Mouse (Mus musculus) adrenal gland, postnatal 10 days (tissue): ENCODE data around the gene Hist2h3c1. TPM values are rescaled to one million over a fixed set of nuclear protein-coding genes. Genes with fewer than 3 reads are reported as not detected.
"Not testable (repeated sequence)": the region's sequence is repeated elsewhere in the genome, so short reads cannot be mapped to it uniquely, and the experiment has no call there.

Source experiments
- DNase-seq: peaks from one replicate; pipeline ENCODE4 v3.0.0; 2021; ENCODE audit warnings: mixed read lengths
- microRNA-seq: library from miRNA; unstranded; fragments of <30 nt; microRNA quantifications from one replicate; pipeline ENCODE4 v1.2.0, GENCODE M21; 2021
- total RNA-seq, 2 experiments: library from RNA; stranded (reverse); gene quantifications; 2 replicates each; pipeline ENCODE4 v1.2.3; 2021

The Hist2h3c1 gene
- total RNA-seq, 2 experiments from 2014 or later, result 0.39 TPM; not detected in 1

GRCm38 (mm10) chr3:96290727-96291126, 44.2 kb downstream of the Hist2h3c1 start:
- not testable (repeated sequence) for DNase-seq

GRCm38 (mm10) chr3:96292641-96293040, 46.2 kb downstream of the Hist2h3c1 start:
- DNase-seq, result no peak

- no peak for DNase-seq
Measured at GRCm38 (mm10) chr3:96293368-96293767, 46.9 kb downstream of the Hist2h3c1 start.

GRCm38 (mm10) chr3:96293787-96294186, 47.3 kb downstream of the Hist2h3c1 start, which contains the start of gene Fcgr1:
Fcgr1 (minus strand) TSS chr3:96293969.
- DNase-seq, result no peak

Small RNA genes lying within 50 kb of the gene (microRNA-seq; reads per million reads assigned to microRNA genes)
- gene Gm44492, result not detected
- not detected for gene Gm47311
- not detected for gene Gm47313

Other genes starting within 250 kb of the Hist2h3c1 start
- 10 to 100 TPM; 31.7 to 35.0 TPM for gene Vps45, start 188.2 kb upstream of the Hist2h3c1 start, total RNA-seq
- gene Otud7b, start 142.2 kb upstream of the Hist2h3c1 start, total RNA-seq, result 10 to 100 TPM; 32.3 to 33.4 TPM
- 10 to 100 TPM; 13.0 to 17.1 TPM for gene Mtmr11, start 84.7 kb upstream of the Hist2h3c1 start, total RNA-seq
- gene Sf3b4, start 74.4 kb upstream of the Hist2h3c1 start, total RNA-seq, result 10 to 100 TPM; 50.4 to 50.9 TPM
- gene Sv2a, start 65.5 kb upstream of the Hist2h3c1 start, total RNA-seq, result 10 to 100 TPM in 1 of 2 experiments, 1 to 10 TPM in 1; 9.5 to 14.2 TPM
- 10 to 100 TPM; 28.6 to 31.3 TPM for gene Bola1, start 27.0 kb upstream of the Hist2h3c1 start, total RNA-seq
- gene Hist2h2ab, start 26.8 kb upstream of the Hist2h3c1 start, total RNA-seq, result 10 to 100 TPM; 17.5 to 21.2 TPM
- gene Hist2h2ac, start 25.8 kb upstream of the Hist2h3c1 start, total RNA-seq, result 100 to 1,000 TPM; 154 to 170 TPM
- 10 to 100 TPM in 1 of 2 experiments, 1 to 10 TPM in 1; 6.9 to 10.8 TPM for gene Hist2h2be, start 25.6 kb upstream of the Hist2h3c1 start, total RNA-seq
- gene Hist2h3c2, start 7.6 kb upstream of the Hist2h3c1 start, total RNA-seq, result 100 to 1,000 TPM; 135 to 152 TPM
- gene Hist2h2aa2, start 6.4 kb upstream of the Hist2h3c1 start, total RNA-seq, result 1,000 to 10,000 TPM in 1 of 2 experiments, 100 to 1,000 TPM in 1; 944 to 1,071 TPM
- 10 to 100 TPM; 27.3 to 37.4 TPM for gene Hist2h2aa1, start 1.2 kb upstream of the Hist2h3c1 start, total RNA-seq
- gene Hist2h4, start 16.6 kb downstream of the Hist2h3c1 start, total RNA-seq, result 10 to 100 TPM; 71.1 to 77.9 TPM
- 100 to 1,000 TPM; 500 to 681 TPM for gene Hist2h3b, start 22.0 kb downstream of the Hist2h3c1 start, total RNA-seq
- gene Hist2h2bb, start 23.1 kb downstream of the Hist2h3c1 start, total RNA-seq, result 100 to 1,000 TPM; 491 to 635 TPM
- gene Fcgr1, start 47.3 kb downstream of the Hist2h3c1 start, total RNA-seq, result under 1 TPM; 0.84 to 0.88 TPM
- gene BC107364, start 205.6 kb downstream of the Hist2h3c1 start, total RNA-seq, result not detected